Mouse (Mus musculus) MEL (cell line): ENCODE data around the gene Adgrf5. TPM values are rescaled to one million over a fixed set of nuclear protein-coding genes. Genes with fewer than 3 reads are reported as not detected.
"Not testable (repeated sequence)": the region's sequence is repeated elsewhere in the genome, so short reads cannot be mapped to it uniquely, and the experiment has no call there.

Experiments
- DNase-seq: peaks from one replicate; pipeline ENCODE4 v3.0.0; 2011; ENCODE audit warnings: low read depth, low spot score
- H3K27ac ChIP-seq: 2 replicates; pipeline ENCODE4 v1.5.1; 2012; ENCODE audit warnings: low read depth, mild to moderate bottlenecking, control low read depth, low read length, moderate library complexity; ENCODE audit not compliant: control insufficient read depth
- H3K27me3 ChIP-seq, 2 experiments: fragments of 150-350 bp in 1 of 2; sonication (generic) in 1 of 2; 2 replicates each; pipeline ENCODE4 v1.6.1; 2012; ENCODE audit warnings: low read length in 2 of 2, mild to moderate bottlenecking in 2 of 2, improper control_type of control experiment in 1 of 2, moderate library complexity in 1 of 2; ENCODE audit not compliant: insufficient read depth in 2 of 2, control insufficient read depth in 1 of 2
- H3K36me3 ChIP-seq, 2 experiments: 2 replicates each; pipeline ENCODE4 v1.6.1; 2012 to 2014; ENCODE audit warnings: low read length in 2 of 2, improper control_type of control experiment in 1 of 2, inconsistent platforms in 1 of 2, mild to moderate bottlenecking in 1 of 2; ENCODE audit not compliant: insufficient read depth in 2 of 2, control insufficient read depth in 1 of 2
- H3K4me1 ChIP-seq, 2 experiments: fragments of 150-350 bp in 1 of 2; sonication (generic) in 1 of 2; 2 replicates each; pipeline ENCODE4 v1.6.1; 2012; ENCODE audit warnings: low read length in 2 of 2, improper control_type of control experiment in 1 of 2, mild to moderate bottlenecking in 1 of 2; ENCODE audit not compliant: insufficient read depth in 2 of 2, control insufficient read depth in 1 of 2
- H3K4me3 ChIP-seq, 2 experiments: fragments of 150-350 bp in 1 of 2; sonication (generic) in 1 of 2; 2 replicates each; pipeline ENCODE4 v1.5.1; 2012; ENCODE audit warnings: low read depth in 2 of 2, low read length in 2 of 2, mild to moderate bottlenecking in 2 of 2, moderate library complexity in 2 of 2, control low read depth in 1 of 2, improper control_type of control experiment in 1 of 2; ENCODE audit not compliant: control insufficient read depth in 1 of 2, insufficient read depth in 1 of 2
- H3K79me2 ChIP-seq: 2 replicates; pipeline ENCODE4 v1.6.1; 2012; ENCODE audit warnings: mild to moderate bottlenecking, low read length, moderate library complexity; ENCODE audit not compliant: control insufficient read depth, poor library complexity, insufficient read depth
- H3K9ac ChIP-seq: 2 replicates; pipeline ENCODE4 v1.6.1; 2012; ENCODE audit warnings: low read depth, mild to moderate bottlenecking, control low read depth, low read length, moderate library complexity; ENCODE audit not compliant: control insufficient read depth, poor library complexity, severe bottlenecking
- H3K9me3 ChIP-seq: fragments of 150-350 bp; sonication (generic); replicated peaks from 2 replicates; pipeline ENCODE4 v1.6.1; 2012; ENCODE audit warnings: mild to moderate bottlenecking, low read length, improper control_type of control experiment, moderate library complexity; ENCODE audit not compliant: insufficient read depth
- CHD2 ChIP-seq: IDR thresholded peaks from 2 replicates; pipeline ENCODE4 v1.6.1; 2011; ENCODE audit warnings: low read length, improper control_type of control experiment
- E2F4 ChIP-seq: IDR thresholded peaks from 2 replicates; pipeline ENCODE4 v1.6.1; 2011; ENCODE audit warnings: low read depth, low read length, improper control_type of control experiment, borderline replicate concordance
- EP300 ChIP-seq, 2 experiments: IDR thresholded peaks; 2 replicates each; pipeline ENCODE4 v1.6.1; 2011; ENCODE audit warnings: improper control_type of control experiment in 2 of 2, low read length in 2 of 2, low read depth in 1 of 2, mild to moderate bottlenecking in 1 of 2
- GABPA ChIP-seq: IDR thresholded peaks from 2 replicates; pipeline ENCODE4 v1.6.1; 2012; ENCODE audit warnings: low read depth, mild to moderate bottlenecking, inconsistent platforms, low read length, improper control_type of control experiment, moderate library complexity
- JUND ChIP-seq: IDR thresholded peaks from 2 replicates; pipeline ENCODE4 v1.6.1; 2011; ENCODE audit warnings: low read depth, mild to moderate bottlenecking, improper control_type of control experiment, low read length
- MAZ ChIP-seq: IDR thresholded peaks from 2 replicates; pipeline ENCODE4 v1.6.1; 2012; ENCODE audit warnings: low read depth, mild to moderate bottlenecking, inconsistent platforms, low read length, improper control_type of control experiment
- MXI1 ChIP-seq: IDR thresholded peaks from 2 replicates; pipeline ENCODE4 v1.6.1; 2011; ENCODE audit warnings: mild to moderate bottlenecking, low read depth, low read length, improper control_type of control experiment
- MYB ChIP-seq: IDR thresholded peaks from 2 replicates; pipeline ENCODE4 v1.6.1; 2011; ENCODE audit warnings: mild to moderate bottlenecking, low read depth, low read length, improper control_type of control experiment
- MYC ChIP-seq: IDR thresholded peaks from 2 replicates; pipeline ENCODE4 v1.6.1; 2011; ENCODE audit warnings: low read depth, mild to moderate bottlenecking, low read length, improper control_type of control experiment, moderate library complexity
- POLR2AphosphoS5 ChIP-seq: IDR thresholded peaks from 2 replicates; pipeline ENCODE4 v1.6.1; 2012; ENCODE audit warnings: low read depth, borderline replicate concordance, mild to moderate bottlenecking, inconsistent platforms, low read length, moderate library complexity, mixed read lengths
- RCOR1 ChIP-seq: IDR thresholded peaks from 2 replicates; pipeline ENCODE4 v1.6.1; 2012; ENCODE audit warnings: low read depth, mild to moderate bottlenecking, inconsistent platforms, low read length, improper control_type of control experiment
- SIN3A ChIP-seq: IDR thresholded peaks from 2 replicates; pipeline ENCODE4 v1.6.1; 2012; ENCODE audit warnings: low read length, improper control_type of control experiment, inconsistent platforms
- SMC3 ChIP-seq: IDR thresholded peaks from 2 replicates; pipeline ENCODE4 v1.6.1; 2011; ENCODE audit warnings: low read depth, low read length, improper control_type of control experiment
- TAL1 ChIP-seq: IDR thresholded peaks from 2 replicates; pipeline ENCODE4 v1.6.1; 2012; ENCODE audit warnings: mild to moderate bottlenecking, inconsistent platforms, low read length, moderate library complexity, mixed read lengths
- TBP ChIP-seq: IDR thresholded peaks from 2 replicates; pipeline ENCODE4 v1.8.0; 2011; ENCODE audit warnings: low read depth, low read length, improper control_type of control experiment
- UBTF ChIP-seq: IDR thresholded peaks from 2 replicates; pipeline ENCODE4 v1.6.1; 2012; ENCODE audit warnings: low read depth, mild to moderate bottlenecking, inconsistent platforms, low read length, improper control_type of control experiment, moderate library complexity, borderline replicate concordance; ENCODE audit not compliant: insufficient read depth
- ZC3H11A ChIP-seq: IDR thresholded peaks from 2 replicates; pipeline ENCODE4 v1.6.1; 2012; ENCODE audit warnings: low read depth, mild to moderate bottlenecking, inconsistent platforms, low read length, improper control_type of control experiment
- ZMIZ1 ChIP-seq: IDR thresholded peaks from 2 replicates; pipeline ENCODE4 v1.6.1; 2012; ENCODE audit warnings: low read depth, mild to moderate bottlenecking, inconsistent platforms, low read length, improper control_type of control experiment, moderate library complexity
- polyA plus RNA-seq, 2 experiments: library from polyadenylated mRNA; stranded (reverse) in 1 of 2; unstranded in 1 of 2; fragments of >175 nt in 1 of 2; fragments of >200 nt in 1 of 2; gene quantifications; 2 replicates each; pipeline versions ENCODE4 v1.2.1 to v1.2.4; 2012; ENCODE audit warnings: low replicate concordance in 2 of 2, low read depth in 1 of 2; ENCODE audit not compliant: insufficient read length in 2 of 2, insufficient read depth in 1 of 2, missing spikeins in 1 of 2
- total RNA-seq: library from RNA; depleted of rRNA; stranded (reverse); fragments of 300-350 nt; gene quantifications from 2 replicates; pipeline ENCODE4 v1.2.3, GENCODE M21; 2012

The Adgrf5 gene
- total and polyA plus RNA-seq, 3 experiments: not detected

GRCm38 (mm10) chr17:43488439-43489151 lies 128.3 kb downstream of the Adgrf5 start:
- TF ChIP-seq SMC3 (no peak), TBP (no peak), RCOR1 (no peak), MAZ (no peak), UBTF (no peak), ZMIZ1 (no peak), SIN3A (no peak), POLR2AphosphoS5 (no peak), GABPA (no peak), CHD2 (no peak), MYC (no peak), TAL1 (no peak), MYB (no peak), MXI1 (no peak), EP300 (IDR thresholded peaks at IDR 0.05; ENCODE audit: low read depth in 1 of 2, low read length in 2 of 2) (no peak), JUND (no peak), ZC3H11A (no peak), E2F4 (no peak)
- TF ChIP-seq, all 39 proteins: peak for 0
- Histone ChIP-seq H3K9me3 (no peaks in the 10 kb centered on the region), H3K79me2 (no peaks in the 10 kb centered on the region), H3K27me3 (no peaks in the 10 kb centered on the region), H3K4me3 (no peak overlapping the region), H3K27ac (no peak overlapping the region), H3K9ac (no peak overlapping the region), H3K36me3 (no peaks in the 10 kb centered on the region), H3K4me1 (no peaks in the 10 kb centered on the region)
- DNase-seq: no peak

GRCm38 (mm10) chr17:43490371-43490770 lies 130.1 kb downstream of the Adgrf5 start:
- H3K9ac ChIP-seq, H3K9me3 ChIP-seq, DNase-seq, H3K4me1 ChIP-seq, H3K79me2 ChIP-seq, H3K4me3 ChIP-seq, H3K36me3 ChIP-seq, H3K27me3 ChIP-seq, H3K27ac ChIP-seq: not testable (repeated sequence)
